Mouse (Mus musculus): ENCODE measurements at regions not wholly inside any gene's neighbourhood (a gene's known extent, or its start where the extent isn't known, plus 50 kb on each side); places are given as distances from the start of the nearest gene placed in this dataset.

DNA sequence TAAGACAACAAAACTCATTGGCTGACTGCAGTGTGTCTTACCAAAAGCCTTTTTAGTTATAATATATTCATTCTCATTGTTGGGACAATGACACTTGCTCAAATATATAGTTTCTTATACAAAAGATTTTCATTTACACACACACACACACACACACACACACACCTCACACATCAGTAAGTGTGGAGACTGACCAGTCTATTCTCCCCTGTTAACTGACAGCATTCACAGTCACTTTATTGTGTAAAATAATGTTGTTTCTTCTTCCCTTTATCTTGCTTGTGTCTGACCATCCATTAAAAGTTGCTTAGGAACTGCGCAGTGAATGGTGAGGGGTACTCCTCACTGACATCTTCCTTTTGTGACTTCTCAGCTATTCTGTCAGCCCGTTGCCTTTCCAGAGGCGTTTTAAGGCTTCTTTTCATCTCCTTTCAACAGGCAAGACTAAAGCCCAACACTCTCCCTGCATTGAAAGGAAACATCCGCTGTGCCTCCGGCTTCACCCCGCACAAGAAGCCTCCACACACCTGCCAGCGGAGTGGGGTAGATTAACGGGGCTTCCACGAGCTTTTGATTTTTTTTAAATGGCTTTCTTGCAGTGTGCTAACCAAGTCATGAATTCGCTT is 111.1 kb upstream of the Vgll2 start:
- no peak overlapping the region for H3K27ac ChIP-seq (replicated peaks; ENCODE audit: low read depth, low read length)
- H3K9ac ChIP-seq (ENCODE audit: low read depth, low read length): no peak overlapping the region
- H3K9me3 ChIP-seq (ENCODE audit: control insufficient read depth, low read length): no peaks in the 10 kb centered on the region
- no peaks in the 10 kb centered on the region for H3K36me3 ChIP-seq (ENCODE audit: control insufficient read depth, insufficient read depth, low read length)
- DNase-seq (ENCODE audit: low spot score) (no peak), ATAC-seq (ENCODE audit: low read depth) (no peak)
- no peaks in the 10 kb centered on the region for H3K27me3 ChIP-seq (replicated peaks; ENCODE audit: control insufficient read depth, insufficient read depth, low read length)
- H3K4me2 ChIP-seq (ENCODE audit: low read depth, low read length): no peak overlapping the region
- no peak overlapping the region for H3K4me3 ChIP-seq (ENCODE audit: low read depth, low read length)
- no peaks in the 10 kb centered on the region for H3K4me1 ChIP-seq (ENCODE audit: control insufficient read depth, insufficient read depth, low read length)
- WGBS: 36% methylated on average over 10 of the region's 10 CpGs

DNA sequence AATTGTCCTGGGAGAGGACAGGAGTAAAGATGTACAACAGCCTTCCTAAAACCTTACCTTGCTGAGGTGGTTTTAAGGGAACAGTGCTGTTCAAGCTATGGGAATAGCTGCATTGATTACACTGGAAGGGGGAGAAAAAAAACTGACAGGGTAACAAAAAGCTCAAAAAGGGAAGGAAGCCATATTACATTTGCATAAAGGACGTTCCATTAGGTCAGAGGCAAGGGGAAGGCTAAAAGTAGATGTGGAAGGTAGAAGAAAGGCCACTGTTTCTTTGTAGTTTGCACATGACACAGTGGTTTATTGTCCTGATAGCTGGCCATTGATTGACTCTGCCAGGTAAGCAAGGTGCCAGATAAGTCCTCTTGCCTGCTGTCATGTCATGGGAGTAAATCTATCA is 110.2 kb upstream of the Vgll2 start:
- 50% methylated on average over 1 of the region's 1 CpGs for WGBS
- Histone ChIP-seq H3K4me3 (ENCODE audit: low read depth, low read length) (no peak overlapping the region), H3K36me3 (ENCODE audit: control insufficient read depth, insufficient read depth, low read length) (no peaks in the 10 kb centered on the region), H3K27ac (replicated peaks; ENCODE audit: low read depth, low read length) (no peak overlapping the region), H3K4me2 (ENCODE audit: low read depth, low read length) (no peak overlapping the region), H3K9me3 (ENCODE audit: control insufficient read depth, low read length) (no peaks in the 10 kb centered on the region), H3K9ac (ENCODE audit: low read depth, low read length) (no peak overlapping the region), H3K27me3 (replicated peaks; ENCODE audit: control insufficient read depth, insufficient read depth, low read length) (no peaks in the 10 kb centered on the region), H3K4me1 (ENCODE audit: control insufficient read depth, insufficient read depth, low read length) (no peaks in the 10 kb centered on the region)
- DNase-seq (ENCODE audit: low spot score): no peak
- no peak for ATAC-seq (ENCODE audit: low read depth)

DNA sequence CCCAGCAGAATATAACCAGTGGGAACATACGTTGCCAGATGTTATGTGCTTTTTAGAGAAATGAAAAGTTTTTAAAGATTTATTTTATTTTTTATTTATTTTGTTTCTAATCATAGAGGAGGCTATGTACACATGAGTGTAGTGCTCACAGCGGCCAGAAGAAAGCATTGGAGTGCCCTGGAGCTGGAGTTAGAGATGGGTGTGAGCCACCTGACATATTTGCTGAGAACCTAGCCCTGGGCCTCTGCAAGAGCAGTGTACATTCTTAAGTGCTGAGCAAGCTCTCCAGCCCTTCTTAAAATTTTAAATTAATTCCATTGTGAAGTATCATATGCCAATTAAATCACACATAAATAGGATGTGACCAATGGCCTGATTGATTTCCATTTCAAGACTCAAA is 95.7 kb upstream of the Vgll2 start:
- DNase-seq (ENCODE audit: low spot score) (no peak), ATAC-seq (ENCODE audit: low read depth) (no peak)
- Histone ChIP-seq H3K4me3 (ENCODE audit: low read depth, low read length) (no peak overlapping the region), H3K27me3 (replicated peaks; ENCODE audit: control insufficient read depth, insufficient read depth, low read length) (no peaks in the 10 kb centered on the region), H3K9me3 (ENCODE audit: control insufficient read depth, low read length) (no peaks in the 10 kb centered on the region), H3K9ac (ENCODE audit: low read depth, low read length) (no peak overlapping the region), H3K4me2 (ENCODE audit: low read depth, low read length) (no peak overlapping the region), H3K4me1 (ENCODE audit: control insufficient read depth, insufficient read depth, low read length) (no peaks in the 10 kb centered on the region), H3K36me3 (ENCODE audit: control insufficient read depth, insufficient read depth, low read length) (no peaks in the 10 kb centered on the region), H3K27ac (replicated peaks; ENCODE audit: low read depth, low read length) (no peak overlapping the region)
- WGBS: 79% methylated on average over 2 of the region's 2 CpGs

DNA sequence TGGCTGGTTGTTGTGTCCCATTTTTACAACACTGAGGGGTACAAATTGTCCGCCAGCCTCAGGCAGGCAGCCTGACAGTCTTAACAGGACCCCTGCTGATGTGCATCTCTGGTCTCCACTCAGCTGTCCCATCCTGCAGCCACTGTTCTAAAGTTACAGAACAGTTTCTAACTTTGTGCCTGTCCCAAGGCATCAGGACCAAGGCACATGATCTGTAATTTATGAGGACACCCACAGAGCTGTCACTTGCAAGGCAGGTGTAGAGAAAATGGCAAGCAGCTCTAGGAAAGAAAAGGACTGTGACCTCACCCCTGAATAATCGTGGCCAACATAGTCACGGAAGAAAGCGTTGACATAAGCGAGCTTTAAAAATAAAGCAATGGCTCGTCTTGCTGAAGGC is 93.0 kb upstream of the Vgll2 start:
- H3K4me1 ChIP-seq (ENCODE audit: control insufficient read depth, insufficient read depth, low read length): no peaks in the 10 kb centered on the region
- no peaks in the 10 kb centered on the region for H3K36me3 ChIP-seq (ENCODE audit: control insufficient read depth, insufficient read depth, low read length)
- peak; percentile 3 for DNase-seq (ENCODE audit: low spot score)
- no peak overlapping the region for H3K9ac ChIP-seq (ENCODE audit: low read depth, low read length)
- no peak for ATAC-seq (ENCODE audit: low read depth)
- no peak overlapping the region for H3K4me3 ChIP-seq (ENCODE audit: low read depth, low read length)
- no peaks in the 10 kb centered on the region for H3K27me3 ChIP-seq (replicated peaks; ENCODE audit: control insufficient read depth, insufficient read depth, low read length)
- 72% methylated on average over 6 of the region's 6 CpGs for WGBS
- no peak overlapping the region for H3K4me2 ChIP-seq (ENCODE audit: low read depth, low read length)
- no peak overlapping the region for H3K27ac ChIP-seq (replicated peaks; ENCODE audit: low read depth, low read length)
- no peaks in the 10 kb centered on the region for H3K9me3 ChIP-seq (ENCODE audit: control insufficient read depth, low read length)

DNA sequence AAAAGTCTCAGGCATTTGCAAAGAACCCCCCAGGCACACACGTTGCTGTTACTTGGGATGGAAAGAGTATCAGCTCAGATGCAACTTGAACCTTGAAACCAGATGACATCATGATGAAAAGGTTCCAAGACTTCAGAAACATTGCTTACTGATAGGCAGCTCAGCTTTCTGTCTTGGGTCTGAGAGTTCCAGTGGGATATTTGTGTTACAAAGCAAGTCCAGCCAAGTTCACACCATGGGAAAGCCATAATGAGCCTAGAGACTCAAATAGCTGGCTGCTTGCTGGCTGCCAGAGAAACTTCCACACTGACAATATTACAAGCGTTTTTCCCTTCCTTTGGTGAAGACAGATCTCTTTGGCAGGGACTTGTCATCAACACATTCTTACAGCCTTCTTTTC is 92.0 kb upstream of the Vgll2 start:
- 30% methylated on average over 2 of the region's 2 CpGs for WGBS
- H3K27ac ChIP-seq (replicated peaks; ENCODE audit: low read depth, low read length): no peak overlapping the region
- ATAC-seq (ENCODE audit: low read depth): peak; percentile 57
- no peaks in the 10 kb centered on the region for H3K27me3 ChIP-seq (replicated peaks; ENCODE audit: control insufficient read depth, insufficient read depth, low read length)
- DNase-seq (ENCODE audit: low spot score): peak; percentile 69
- no peaks in the 10 kb centered on the region for H3K9me3 ChIP-seq (ENCODE audit: control insufficient read depth, low read length)
- no peaks in the 10 kb centered on the region for H3K4me1 ChIP-seq (ENCODE audit: control insufficient read depth, insufficient read depth, low read length)
- H3K36me3 ChIP-seq (ENCODE audit: control insufficient read depth, insufficient read depth, low read length): no peaks in the 10 kb centered on the region
- no peak overlapping the region for H3K9ac ChIP-seq (ENCODE audit: low read depth, low read length)
- no peak overlapping the region for H3K4me2 ChIP-seq (ENCODE audit: low read depth, low read length)
- no peak overlapping the region for H3K4me3 ChIP-seq (ENCODE audit: low read depth, low read length)

DNA sequence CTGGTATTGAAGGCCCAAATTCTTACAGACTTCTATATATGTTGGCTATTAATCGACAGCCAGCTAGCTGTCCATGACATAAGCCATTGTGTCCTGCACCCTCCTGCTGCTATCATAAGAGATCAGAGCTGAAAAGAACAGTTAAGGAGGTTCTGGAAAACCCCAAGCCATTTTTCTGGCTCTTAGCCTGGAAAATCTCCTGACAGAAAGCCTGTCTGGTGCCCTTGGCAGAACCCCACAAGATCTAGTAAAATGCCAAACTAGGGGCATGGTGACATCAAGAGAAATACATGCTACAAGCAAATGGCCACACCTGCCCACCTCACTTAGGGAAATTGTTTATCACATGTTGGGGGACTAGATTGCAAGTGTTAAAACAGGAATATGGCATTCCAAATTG is 91.6 kb upstream of the Vgll2 start:
- no peak overlapping the region for H3K27ac ChIP-seq (replicated peaks; ENCODE audit: low read depth, low read length)
- no peaks in the 10 kb centered on the region for H3K27me3 ChIP-seq (replicated peaks; ENCODE audit: control insufficient read depth, insufficient read depth, low read length)
- WGBS: 61% methylated on average over 1 of the region's 1 CpGs
- no peak overlapping the region for H3K4me3 ChIP-seq (ENCODE audit: low read depth, low read length)
- no peaks in the 10 kb centered on the region for H3K36me3 ChIP-seq (ENCODE audit: control insufficient read depth, insufficient read depth, low read length)
- DNase-seq (ENCODE audit: low spot score) (peak; percentile 14), ATAC-seq (ENCODE audit: low read depth) (no peak)
- H3K9ac ChIP-seq (ENCODE audit: low read depth, low read length): no peak overlapping the region
- no peaks in the 10 kb centered on the region for H3K4me1 ChIP-seq (ENCODE audit: control insufficient read depth, insufficient read depth, low read length)
- H3K9me3 ChIP-seq (ENCODE audit: control insufficient read depth, low read length): no peaks in the 10 kb centered on the region
- no peak overlapping the region for H3K4me2 ChIP-seq (ENCODE audit: low read depth, low read length)

DNA sequence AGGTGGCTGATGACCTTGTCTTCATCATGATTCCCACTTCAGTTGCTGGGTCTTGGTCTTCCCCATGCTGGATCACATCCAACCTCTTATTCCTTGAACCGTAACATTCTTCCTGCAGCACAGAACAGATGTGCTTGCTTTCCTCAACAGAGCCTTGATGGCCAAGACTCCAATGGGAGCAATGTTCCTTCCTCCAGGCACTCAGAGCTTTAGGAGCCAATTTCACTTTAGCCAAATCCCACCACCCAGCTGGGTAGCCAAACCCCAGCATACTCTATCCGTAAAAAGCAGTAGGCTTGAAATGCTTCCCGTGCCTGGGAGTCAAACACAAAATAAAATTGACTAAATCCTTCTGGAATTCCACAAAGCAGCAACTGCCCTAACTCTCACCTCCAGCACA is 86.8 kb upstream of the Vgll2 start:
- Histone ChIP-seq H3K36me3 (ENCODE audit: control insufficient read depth, insufficient read depth, low read length) (no peaks in the 10 kb centered on the region), H3K27ac (replicated peaks; ENCODE audit: low read depth, low read length) (no peak overlapping the region), H3K4me1 (ENCODE audit: control insufficient read depth, insufficient read depth, low read length) (no peaks in the 10 kb centered on the region), H3K4me3 (ENCODE audit: low read depth, low read length) (no peak overlapping the region), H3K9ac (ENCODE audit: low read depth, low read length) (no peak overlapping the region), H3K27me3 (replicated peaks; ENCODE audit: control insufficient read depth, insufficient read depth, low read length) (no peaks in the 10 kb centered on the region), H3K4me2 (ENCODE audit: low read depth, low read length) (no peak overlapping the region), H3K9me3 (ENCODE audit: control insufficient read depth, low read length) (no peaks in the 10 kb centered on the region)
- DNase-seq (ENCODE audit: low spot score): peak; percentile 15
- 61% methylated on average over 3 of the region's 3 CpGs for WGBS
- no peak for ATAC-seq (ENCODE audit: low read depth)

DNA sequence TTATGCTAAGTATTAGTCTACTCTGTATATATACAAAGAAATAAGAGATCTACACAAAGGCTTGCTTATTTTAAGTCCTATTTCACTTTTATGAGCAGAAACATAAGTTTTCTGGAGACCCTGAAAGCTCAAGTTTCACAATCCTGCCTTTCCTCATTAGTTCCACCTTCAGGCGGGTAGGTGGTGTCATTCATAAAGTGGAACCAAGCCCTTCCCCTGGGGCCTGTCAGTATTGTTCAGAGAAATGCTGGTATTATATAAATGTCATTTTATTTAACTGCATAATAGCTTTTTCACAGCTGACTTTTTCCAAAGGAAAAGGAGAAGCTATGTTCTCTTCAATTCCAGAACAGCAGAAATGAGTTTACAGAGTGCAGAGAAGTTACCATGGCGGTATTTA is 81.1 kb upstream of the Vgll2 start:
- ATAC-seq (ENCODE audit: low read depth): peak; percentile 55; the same call in 1 of the 2 replicates

DNA sequence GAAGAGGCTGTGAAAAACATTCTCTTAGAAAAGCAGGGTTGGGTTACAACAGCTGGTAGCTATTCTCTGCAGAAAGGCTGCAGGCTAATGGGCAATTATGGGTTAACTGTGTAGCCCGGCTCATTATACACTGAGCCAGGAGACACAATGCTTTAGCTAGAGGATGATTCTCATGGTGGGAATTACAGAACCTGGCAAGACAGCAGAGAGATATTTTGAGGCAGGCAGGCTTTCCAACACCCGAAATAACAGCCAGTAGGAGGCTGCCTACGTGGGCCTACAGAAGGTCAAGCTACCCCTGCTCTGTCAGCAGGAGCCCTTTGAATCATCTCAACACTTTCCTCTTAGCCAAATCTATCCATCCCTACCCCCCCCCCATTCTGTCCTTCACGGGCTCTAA is 76.6 kb upstream of the Vgll2 start:
- Histone ChIP-seq H3K4me1 (ENCODE audit: control insufficient read depth, insufficient read depth, low read length) (0 out of 2 replicates have a peak, but pooled peaks cover 10% of the 10 kb centered on the region), H3K36me3 (ENCODE audit: control insufficient read depth, insufficient read depth, low read length) (no peaks in the 10 kb centered on the region), H3K27me3 (replicated peaks; ENCODE audit: control insufficient read depth, insufficient read depth, low read length) (no peaks in the 10 kb centered on the region), H3K4me3 (ENCODE audit: low read depth, low read length) (no peak overlapping the region), H3K4me2 (ENCODE audit: low read depth, low read length) (no peak overlapping the region), H3K9ac (ENCODE audit: low read depth, low read length) (no peak overlapping the region), H3K27ac (replicated peaks; ENCODE audit: low read depth, low read length) (no peak overlapping the region), H3K9me3 (ENCODE audit: control insufficient read depth, low read length) (no peaks in the 10 kb centered on the region)
- ATAC-seq (ENCODE audit: low read depth) (peak; percentile 77), DNase-seq (ENCODE audit: low spot score) (peak; percentile 77)
- WGBS: 20% methylated on average over 4 of the region's 4 CpGs

More for the DNA sequence above, 81.1 kb upstream of the Vgll2 start:
- Histone ChIP-seq H3K4me3 (ENCODE audit: low read depth, low read length) (no peak overlapping the region), H3K4me2 (ENCODE audit: low read depth, low read length) (no peak overlapping the region), H3K36me3 (ENCODE audit: control insufficient read depth, insufficient read depth, low read length) (no peaks in the 10 kb centered on the region), H3K9ac (ENCODE audit: low read depth, low read length) (no peak overlapping the region), H3K27ac (replicated peaks; ENCODE audit: low read depth, low read length) (no peak overlapping the region), H3K9me3 (ENCODE audit: control insufficient read depth, low read length) (no peaks in the 10 kb centered on the region), H3K4me1 (ENCODE audit: control insufficient read depth, insufficient read depth, low read length) (0 out of 2 replicates have a peak, but pooled peaks cover 6% of the 10 kb centered on the region), H3K27me3 (replicated peaks; ENCODE audit: control insufficient read depth, insufficient read depth, low read length) (no peaks in the 10 kb centered on the region)
- 52% methylated on average over 2 of the region's 2 CpGs for WGBS
- DNase-seq (ENCODE audit: low spot score): peak; percentile 58

All from embryonic facial prominence, embryonic 14.5 days (tissue).